Mouse (Mus musculus) thymus, adult 2 months (tissue): ENCODE data around the gene 1700014D04Rik. TPM values are rescaled to one million over a fixed set of nuclear protein-coding genes. Genes with fewer than 3 reads are reported as not detected.

Source experiments
- DNase-seq: peaks from one replicate; pipeline ENCODE4 v3.0.0; 2021
- H3K27ac ChIP-seq: fragments of 200-500 bp; 2 replicates; pipeline ENCODE4 v1.5.1; 2012; ENCODE audit warnings: low read length, control low read depth; ENCODE audit not compliant: control insufficient read depth, insufficient read depth
- H3K27me3 ChIP-seq: fragments of 200-500 bp; 2 replicates; pipeline ENCODE4 v1.6.1; 2012; ENCODE audit warnings: mild to moderate bottlenecking, low read length, moderate library complexity, mixed read lengths; ENCODE audit not compliant: control insufficient read depth, insufficient read depth
- H3K36me3 ChIP-seq: fragments of 200-500 bp; 2 replicates; pipeline ENCODE4 v1.6.1; 2012; ENCODE audit warnings: mild to moderate bottlenecking, low read length, moderate library complexity; ENCODE audit not compliant: control insufficient read depth, insufficient read depth
- H3K4me1 ChIP-seq: fragments of 200-500 bp; replicated peaks from 2 replicates; pipeline ENCODE4 v1.6.1; 2012; ENCODE audit warnings: low read length; ENCODE audit not compliant: control insufficient read depth, insufficient read depth
- H3K4me3 ChIP-seq: fragments of 200-500 bp; 2 replicates; pipeline ENCODE4 v1.5.1; 2012; ENCODE audit warnings: mild to moderate bottlenecking, low read length, control low read depth, moderate library complexity; ENCODE audit not compliant: control insufficient read depth, insufficient read depth
- CTCF ChIP-seq: fragments of 200-500 bp; IDR thresholded peaks from 2 replicates; pipeline ENCODE4 v1.5.1; 2012; ENCODE audit warnings: mild to moderate bottlenecking, control low read depth, low read length, moderate library complexity, borderline replicate concordance; ENCODE audit not compliant: control insufficient read depth, poor library complexity, insufficient read depth; ENCODE audit errors: extremely low read depth
- POLR2A ChIP-seq: fragments of 200-500 bp; IDR thresholded peaks from 2 replicates; pipeline ENCODE4 v1.6.1; 2012; ENCODE audit warnings: mild to moderate bottlenecking, low read length, control low read depth, moderate library complexity; ENCODE audit not compliant: control insufficient read depth, poor library complexity, insufficient read depth; ENCODE audit errors: extremely low read depth
- WGBS: fragments of 180-500 bp; shearing (Covaris S2); methylation state at CpG from one replicate; pipeline ENCODE4 v1.1.7; 2018; 5-methylcytosine and 5-hydroxymethylcytosine counted together
- polyA plus RNA-seq: library from polyadenylated mRNA; depleted of rRNA; stranded (reverse); fragments of >200 nt; gene quantifications from 2 replicates; pipeline ENCODE4 v1.2.3, GENCODE M21; 2012

Gene 1700014D04Rik
- polyA plus RNA-seq, 1 experiment = 0.07 TPM

GRCm38 (mm10) chr13:59762791-59763190 lies 16.2 kb upstream of the 1700014D04Rik start:
- Histone ChIP-seq H3K27me3 (no peaks in the 10 kb centered on the region), H3K27ac (no peak overlapping the region), H3K36me3 (peaks cover 7% of the 10 kb centered on the region), H3K4me1 (no peaks in the 10 kb centered on the region), H3K4me3 (no peak overlapping the region)
- no peak for TF ChIP-seq CTCF
- TF ChIP-seq POLR2A = no peak
- DNase-seq = no peak
- WGBS = 95% methylated on average over 7 of the region's 7 CpGs

- Histone ChIP-seq H3K4me1 (no peaks in the 10 kb centered on the region), H3K36me3 (peaks cover 15% of the 10 kb centered on the region), H3K4me3 (no peak overlapping the region), H3K27ac (no peak overlapping the region), H3K27me3 (no peaks in the 10 kb centered on the region)
- no peak for DNase-seq
- WGBS = 95% methylated on average over 7 of the region's 7 CpGs
- TF ChIP-seq CTCF = no peak
- no peak for TF ChIP-seq POLR2A
Measured at GRCm38 (mm10) chr13:59756906-59757305, 10.4 kb upstream of the 1700014D04Rik start.

- Histone ChIP-seq H3K4me1 (peaks cover 6% of the 10 kb centered on the region), H3K27ac (no peak overlapping the region), H3K36me3 (no peaks in the 10 kb centered on the region), H3K27me3 (no peaks in the 10 kb centered on the region), H3K4me3 (no peak overlapping the region)
- TF ChIP-seq CTCF (no peak), POLR2A (no peak)
- 93% methylated on average over 12 of the region's 12 CpGs for WGBS
- DNase-seq = no peak
Measured at GRCm38 (mm10) chr13:59750310-59750709, 3.8 kb upstream of the 1700014D04Rik start.

- no peaks in the 10 kb centered on the region for H3K27me3 ChIP-seq
- TF ChIP-seq CTCF (no peak), POLR2A (no peak)
- no peak for DNase-seq
- 95% methylated on average over 6 of the region's 6 CpGs for WGBS
- peaks cover 6% of the 10 kb centered on the region for H3K4me1 ChIP-seq
- no peaks in the 10 kb centered on the region for H3K36me3 ChIP-seq
- no peak overlapping the region for H3K4me3 ChIP-seq
- no peak overlapping the region for H3K27ac ChIP-seq
Measured at GRCm38 (mm10) chr13:59746164-59746563, 388 bp downstream of the 1700014D04Rik start.

- no peak overlapping the region for H3K27ac ChIP-seq
- WGBS = 44% methylated on average over 6 of the region's 6 CpGs
- TF ChIP-seq CTCF (no peak), POLR2A (no peak)
- H3K27me3 ChIP-seq = no peaks in the 10 kb centered on the region
- no peak overlapping the region for H3K4me3 ChIP-seq
- no peaks in the 10 kb centered on the region for H3K36me3 ChIP-seq
- peaks cover 3% of the 10 kb centered on the region; the same call in 1 of the 2 replicates for H3K4me1 ChIP-seq
- no peak for DNase-seq
Measured at GRCm38 (mm10) chr13:59745462-59745861, 1.1 kb downstream of the 1700014D04Rik start.

GRCm38 (mm10) chr13:59741697-59742096 lies 4.9 kb downstream of the 1700014D04Rik start:
- 45% methylated on average over 10 of the region's 10 CpGs for WGBS
- Histone ChIP-seq H3K27ac (no peak overlapping the region), H3K36me3 (no peaks in the 10 kb centered on the region), H3K4me1 (peaks cover 3% of the 10 kb centered on the region; the same call in 1 of the 2 replicates), H3K27me3 (no peaks in the 10 kb centered on the region), H3K4me3 (no peak overlapping the region)
- DNase-seq = peak; percentile 19
- TF ChIP-seq POLR2A = no peak
- no peak for TF ChIP-seq CTCF

- no peak for DNase-seq
- Histone ChIP-seq H3K36me3 (no peaks in the 10 kb centered on the region), H3K4me1 (peaks cover 3% of the 10 kb centered on the region; the same call in 1 of the 2 replicates), H3K4me3 (no peak overlapping the region), H3K27me3 (no peaks in the 10 kb centered on the region), H3K27ac (no peak overlapping the region)
- no peak for TF ChIP-seq POLR2A
- no peak for TF ChIP-seq CTCF
- 92% methylated on average over 11 of the region's 11 CpGs for WGBS
Measured at GRCm38 (mm10) chr13:59741096-59741495, 5.5 kb downstream of the 1700014D04Rik start.
